Mouse (Mus musculus) frontal cortex, postnatal 36 days (tissue): ENCODE data around the gene Igdcc3.

ENCODE experiments used
- DNase-seq, 2 experiments: peaks; one replicate each; pipeline ENCODE4 v3.0.0; 2022; ENCODE audit warnings: low spot score in 2 of 2

The Igdcc3 gene

DNA sequence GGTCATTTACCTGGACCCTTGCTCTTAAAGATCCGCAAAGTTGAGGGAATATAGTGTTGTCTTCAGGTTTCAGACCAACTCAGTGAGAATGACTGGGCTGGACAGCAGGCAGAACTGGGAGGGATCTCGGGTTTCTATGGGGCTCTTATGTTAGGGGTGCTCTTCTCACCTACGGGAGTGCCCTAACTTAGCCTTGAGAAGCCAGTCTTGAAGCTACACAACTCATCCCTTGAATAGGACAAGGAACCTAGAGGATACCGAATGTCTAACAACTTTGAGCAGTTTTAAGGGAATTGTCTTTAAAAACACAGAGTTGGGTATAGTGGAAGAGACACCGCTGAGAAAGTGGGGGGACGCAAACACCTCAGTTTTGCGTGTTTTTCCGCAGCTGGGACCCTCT lies 498 bp upstream of the Igdcc3 start:
- DNase-seq = no peak

DNA sequence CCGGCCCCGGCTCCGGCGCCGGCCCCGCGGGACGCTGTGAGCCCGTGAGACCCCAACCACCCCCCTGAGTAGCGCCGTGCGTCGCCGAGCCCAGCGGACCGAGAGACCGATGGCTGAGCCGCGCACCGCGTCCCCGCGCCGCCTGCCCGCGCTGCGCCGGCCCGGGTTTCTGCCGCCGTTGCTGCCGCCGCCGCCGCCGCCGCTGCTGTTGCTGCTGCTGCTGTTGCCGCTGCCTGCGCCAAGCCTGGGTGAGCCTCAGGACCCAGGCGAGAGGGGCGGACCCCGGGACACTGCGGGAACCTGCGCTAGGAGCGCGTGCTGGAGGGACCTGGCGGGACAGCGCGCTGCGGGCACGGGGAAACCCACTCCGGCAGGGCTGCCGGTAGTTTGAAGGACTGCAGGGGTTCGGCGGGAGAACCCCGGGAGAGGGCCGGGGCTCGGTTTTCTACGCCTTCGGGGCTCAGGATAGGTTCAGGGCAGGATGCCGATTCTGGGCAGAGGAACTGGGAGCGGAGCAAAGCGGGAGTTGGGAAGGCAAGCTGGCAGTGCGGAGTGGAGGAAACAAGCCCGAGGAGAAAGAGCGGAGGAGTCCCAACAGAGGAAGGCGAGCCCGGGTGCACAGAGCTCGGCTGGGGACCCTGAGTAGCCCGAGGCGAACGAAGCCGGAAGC lies 452 bp downstream of the Igdcc3 start:
- DNase-seq = peak; percentile 51 to 54

DNA sequence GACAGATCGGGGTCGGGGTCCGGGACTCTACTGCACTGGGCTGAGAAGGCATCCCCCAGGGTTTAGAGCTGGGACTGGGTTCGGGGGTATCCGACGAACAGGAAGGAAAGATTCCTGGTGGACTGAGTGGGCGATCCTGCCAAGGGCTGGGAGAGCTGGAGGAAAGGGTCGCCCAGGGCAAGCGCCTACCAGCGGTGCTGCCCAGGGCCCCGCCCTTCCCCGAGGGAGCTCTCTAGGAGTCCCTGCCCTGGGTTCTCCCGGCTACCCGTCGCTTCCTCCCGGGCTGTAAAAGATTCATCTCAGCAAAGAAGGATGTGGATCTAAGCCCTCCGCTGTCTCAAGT lies 958 bp downstream of the Igdcc3 start:
- no peak for DNase-seq

DNA sequence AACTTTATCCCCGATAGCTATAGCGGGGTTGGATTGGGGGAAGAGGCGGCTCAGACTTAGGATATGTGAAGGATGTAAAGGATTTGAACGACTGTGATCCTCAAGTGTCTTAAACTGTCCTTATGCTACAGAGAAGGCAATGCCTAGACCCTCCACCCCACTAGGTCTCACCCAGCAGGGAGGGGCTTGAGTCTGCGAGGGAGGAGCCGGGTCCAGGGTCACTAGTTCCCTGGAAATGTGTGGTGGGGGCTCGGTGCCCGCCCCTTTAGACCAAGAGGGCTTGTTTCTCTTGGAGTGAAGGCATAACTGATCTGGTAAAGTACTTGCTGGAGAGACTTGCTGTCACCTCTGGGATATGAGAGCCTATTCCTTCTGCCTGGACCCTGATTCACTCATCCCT lies 1.4 kb downstream of the Igdcc3 start:
- no peak for DNase-seq

DNA sequence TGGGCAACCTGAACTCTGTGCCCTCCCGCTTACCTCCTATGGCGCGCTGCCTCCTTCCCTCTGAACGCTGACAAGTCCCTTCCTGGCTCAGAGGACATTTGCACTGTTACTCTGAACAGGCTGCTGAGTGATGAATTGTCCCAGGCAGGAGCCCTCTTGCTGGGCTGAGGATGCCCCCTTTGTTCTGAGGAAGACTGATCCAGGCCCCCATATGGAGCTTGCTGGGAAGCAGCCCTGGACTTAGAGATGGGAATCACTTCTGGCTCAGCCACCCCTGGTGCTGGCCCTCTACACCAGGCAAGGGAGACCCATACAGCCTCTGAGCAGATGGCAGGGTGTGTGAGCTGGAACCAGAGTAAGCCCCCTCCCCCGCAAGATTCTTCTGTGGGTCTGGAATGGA lies 5.0 kb downstream of the Igdcc3 start:
- DNase-seq = no peak

DNA sequence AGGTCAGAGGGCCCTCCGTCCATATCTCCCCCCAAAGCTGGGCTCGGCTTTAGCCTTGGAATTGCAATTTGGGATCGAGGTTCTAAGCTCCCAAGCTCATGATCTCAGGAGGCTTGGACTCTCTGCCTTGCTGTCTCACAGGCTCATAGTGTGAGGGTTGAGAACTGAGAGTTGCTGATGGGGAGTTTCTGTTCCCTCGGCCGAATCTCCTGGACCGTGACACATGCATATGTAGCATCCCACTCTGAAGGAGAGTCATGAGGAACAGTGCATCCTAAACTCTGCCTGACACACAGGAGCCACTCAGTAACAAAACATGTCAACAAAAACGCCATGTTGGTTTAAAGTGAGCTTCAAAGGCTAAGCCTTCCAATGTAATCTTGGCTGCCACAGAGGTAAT lies 7.5 kb downstream of the Igdcc3 start:
- DNase-seq = no peak

DNA sequence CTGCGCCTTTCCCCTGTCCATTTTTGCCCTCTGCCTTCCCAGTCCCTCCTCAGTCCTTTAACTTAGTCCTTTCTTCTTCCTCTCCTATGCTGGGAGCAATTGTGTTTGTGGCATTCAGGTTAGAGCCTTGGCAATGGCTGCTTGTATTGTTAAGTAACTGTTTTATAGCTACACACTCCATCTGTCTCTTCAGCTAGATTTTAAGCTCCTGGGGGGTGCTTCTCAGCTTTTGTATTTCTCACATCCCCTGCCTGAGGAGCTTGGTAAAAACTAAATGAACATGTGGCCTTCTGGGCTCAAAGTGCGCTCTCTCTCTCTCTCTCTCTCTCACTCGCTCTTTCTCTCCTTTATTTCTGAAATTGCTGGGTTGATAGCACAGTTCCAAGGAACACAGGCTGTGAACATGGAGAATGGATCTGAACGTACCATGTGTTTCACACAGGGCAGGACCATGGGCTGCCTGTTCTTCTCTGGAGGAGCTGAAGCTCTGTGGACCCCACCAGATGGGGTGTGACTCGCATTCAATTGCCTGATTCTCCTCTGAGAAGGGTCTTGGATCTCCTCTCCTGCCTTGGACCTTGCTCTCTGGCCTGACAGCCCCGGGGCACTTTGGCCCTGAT lies 11.8 kb downstream of the Igdcc3 start:
- no peak for DNase-seq

DNA sequence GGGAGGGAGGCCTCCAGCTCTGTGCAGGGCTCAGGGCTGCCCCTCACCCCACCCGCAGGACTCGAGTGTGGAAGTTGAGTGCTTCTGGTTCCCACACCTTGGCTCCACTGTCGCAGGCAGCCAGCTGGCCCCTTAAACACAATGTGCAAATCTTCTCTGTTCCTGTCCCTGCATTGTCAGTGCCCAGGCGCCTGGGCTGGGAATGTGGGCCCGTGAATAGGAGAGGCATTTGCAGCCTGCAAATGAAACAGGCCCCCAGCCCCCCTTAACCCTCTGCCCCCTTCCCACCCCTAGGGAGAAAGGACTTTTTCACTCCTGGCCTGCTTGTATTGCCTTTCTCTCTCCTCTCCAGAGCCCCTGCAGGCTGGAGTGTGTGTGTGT lies 12.3 kb downstream of the Igdcc3 start:
- no peak for DNase-seq

DNA sequence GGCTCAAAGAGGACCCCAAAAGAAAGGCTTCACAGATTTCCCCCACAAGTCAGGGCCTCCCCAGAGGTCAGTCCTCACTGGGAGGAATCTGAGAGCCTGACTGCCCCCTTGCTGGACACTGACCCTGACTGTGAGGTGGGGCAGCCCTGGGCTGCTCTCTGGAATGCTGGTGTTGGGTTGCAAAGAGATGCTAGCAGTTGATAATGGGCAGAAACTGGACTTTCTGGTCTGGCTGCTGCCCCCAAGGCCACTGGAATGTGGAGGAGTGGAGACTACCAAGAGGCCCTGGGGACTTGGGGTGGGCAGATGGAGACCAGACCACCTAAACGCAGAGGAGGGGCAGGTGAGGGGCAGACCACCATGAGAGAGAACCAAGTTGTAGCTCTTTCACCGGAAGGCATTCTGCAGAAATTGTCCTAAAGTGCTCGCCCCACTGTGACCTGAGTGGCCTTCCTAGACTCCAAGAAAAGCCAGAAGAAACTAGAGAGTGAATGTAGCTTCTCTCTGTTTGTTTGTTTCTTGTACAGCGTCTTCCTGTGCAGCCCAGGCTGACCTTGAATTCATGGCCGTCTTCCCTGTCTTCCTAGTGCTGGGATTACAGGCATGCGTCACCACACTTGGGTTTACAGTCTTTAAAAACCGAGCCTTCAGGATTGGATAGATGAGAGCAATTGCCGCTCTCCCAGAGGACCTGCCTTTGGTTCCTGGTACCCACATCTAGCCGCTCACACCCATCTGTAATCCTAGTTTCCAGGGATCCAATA lies 13.9 kb downstream of the Igdcc3 start:
- no peak for DNase-seq

DNA sequence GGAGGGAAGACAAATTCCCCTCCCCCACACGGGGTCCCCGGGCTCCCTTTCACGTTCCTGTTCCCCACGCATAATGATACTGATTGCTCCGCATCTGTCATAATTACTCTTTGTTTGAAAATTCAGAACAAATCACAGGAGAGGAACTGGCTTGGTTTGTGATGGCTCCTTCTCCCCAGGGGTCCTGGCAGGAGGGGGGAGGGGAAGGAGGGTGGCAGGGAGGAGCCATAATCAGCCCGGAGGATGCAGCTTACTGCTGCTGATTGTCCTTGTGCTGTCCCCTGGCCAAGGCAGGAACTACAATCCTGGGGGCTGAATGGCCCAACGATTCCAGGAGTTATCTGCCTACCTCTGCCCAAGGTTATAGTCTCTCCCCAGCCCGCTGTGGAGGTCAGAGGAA lies 15.6 kb downstream of the Igdcc3 start:
- no peak for DNase-seq

DNA sequence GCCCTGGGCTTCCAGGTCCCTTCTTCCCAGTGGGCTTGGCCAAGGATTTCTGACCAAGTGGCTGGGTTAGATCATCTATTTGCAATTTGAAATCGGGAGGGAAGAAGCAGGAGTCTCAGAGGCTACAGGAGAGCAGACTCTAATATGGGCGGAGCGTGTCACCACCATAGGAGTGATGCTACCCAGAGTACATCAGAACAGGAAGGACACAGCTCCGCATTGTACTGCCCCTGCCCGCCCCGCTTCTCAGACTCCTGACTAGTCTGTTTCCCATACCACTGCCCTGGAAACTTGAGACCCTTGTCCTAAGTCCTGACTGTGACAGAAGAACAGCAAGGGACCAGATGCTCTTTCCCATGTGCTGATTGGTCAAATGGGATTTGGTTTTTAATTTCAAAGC lies 16.6 kb downstream of the Igdcc3 start:
- DNase-seq = no peak

DNA sequence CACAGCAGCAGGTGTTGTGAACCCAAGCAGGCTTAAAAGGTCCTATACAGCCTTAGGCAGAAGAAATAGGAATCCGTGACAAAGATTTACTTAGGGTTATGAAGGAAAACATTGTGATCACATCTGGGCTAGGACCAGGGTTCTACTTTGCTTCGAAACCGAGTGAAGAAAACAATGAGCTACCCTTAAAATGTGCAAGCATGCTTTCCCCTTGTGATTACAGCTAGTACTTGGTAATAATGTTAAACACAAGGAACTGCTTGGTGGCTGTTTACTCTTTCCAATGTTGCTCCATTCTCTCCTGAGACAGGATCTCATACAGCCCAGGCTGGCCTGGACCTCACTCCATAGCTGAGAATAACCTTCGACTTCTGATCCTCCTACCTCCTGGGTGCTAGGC lies 20.2 kb downstream of the Igdcc3 start:
- DNase-seq = no peak

DNA sequence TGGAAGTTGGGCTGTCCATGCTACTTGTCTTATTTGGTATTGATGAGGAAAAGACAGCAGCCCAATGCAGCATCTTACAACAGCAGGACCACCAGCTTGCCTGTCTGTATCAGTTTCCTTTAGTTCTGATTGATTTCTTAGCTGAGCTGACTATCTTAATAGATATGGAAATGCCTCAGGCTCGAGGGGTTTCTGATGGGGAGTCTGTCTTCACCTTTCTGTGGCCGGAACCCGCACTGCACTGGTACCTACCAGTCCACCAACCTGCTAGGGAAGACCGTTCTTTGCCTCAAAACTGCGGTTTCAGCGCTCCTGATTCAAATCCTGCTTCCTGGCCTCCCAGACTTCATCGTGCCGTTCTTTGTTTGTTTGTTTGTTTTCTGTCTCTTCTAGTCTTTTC lies 20.9 kb downstream of the Igdcc3 start:
- no peak for DNase-seq

DNA sequence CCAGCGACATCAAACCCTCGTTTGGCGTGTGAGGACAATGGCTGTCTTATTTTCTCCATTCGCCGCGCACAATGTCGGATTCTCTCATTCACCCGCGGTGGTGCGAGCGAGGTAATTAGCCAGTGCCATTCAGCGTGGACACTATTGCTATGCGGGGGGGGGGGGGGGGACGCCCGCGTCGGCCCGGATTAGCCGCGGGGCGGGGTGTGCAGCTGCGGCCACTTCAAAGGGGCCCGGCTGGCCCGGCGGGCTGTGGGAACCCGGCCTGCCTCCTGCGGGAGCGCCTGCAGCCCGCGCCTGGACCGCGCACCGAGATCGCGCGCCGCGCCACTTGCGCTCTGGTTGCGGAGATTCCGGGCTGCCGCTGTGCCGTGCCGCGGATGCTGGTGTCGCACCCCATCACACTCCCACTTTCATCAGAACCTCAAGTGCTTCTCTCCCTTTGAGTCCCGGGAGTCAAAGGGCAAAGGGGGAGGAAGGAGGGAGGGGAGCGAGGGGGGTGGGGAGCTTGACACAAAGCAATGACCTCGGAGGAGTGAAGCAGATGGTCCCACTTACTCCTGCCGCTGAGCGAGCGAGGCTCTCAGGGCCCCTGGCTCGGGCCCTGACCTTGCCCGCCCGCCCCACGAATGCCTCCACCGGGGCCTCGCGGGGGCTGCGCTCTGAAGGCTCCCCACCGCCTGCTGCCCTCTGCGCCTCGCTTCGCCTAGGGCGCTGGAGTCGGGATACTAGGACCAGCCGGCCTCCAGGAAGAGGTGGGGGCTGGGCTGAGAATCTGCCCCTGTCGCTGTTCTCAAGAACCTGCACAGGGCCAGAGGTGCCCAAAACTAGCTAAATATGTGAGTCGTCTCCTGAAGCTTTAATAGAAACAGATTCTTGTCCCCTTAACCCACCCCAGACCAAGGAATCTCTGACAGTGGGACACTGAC lies 22.0 kb downstream of the Igdcc3 start:
- peak; percentile 31 to 44 for DNase-seq

DNA sequence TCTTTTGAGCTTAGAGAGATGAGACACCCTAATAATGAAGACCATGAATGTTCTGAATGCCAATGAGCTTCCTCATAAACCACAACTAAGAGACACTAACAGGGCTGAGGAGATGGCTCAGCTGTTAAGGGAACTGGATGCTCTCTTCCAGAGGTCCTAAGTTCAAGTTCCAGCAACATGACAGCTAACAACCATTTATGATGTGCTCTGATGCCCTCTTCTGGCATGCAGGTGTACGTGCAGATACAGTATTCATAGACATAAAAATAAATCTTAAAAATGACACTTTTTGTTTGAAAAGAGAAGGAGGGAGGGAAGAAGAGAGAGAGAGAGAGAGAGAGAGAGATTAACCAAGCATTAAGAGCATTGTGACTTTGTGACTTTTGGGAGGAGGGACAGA lies 23.9 kb downstream of the Igdcc3 start:
- DNase-seq = no peak

DNA sequence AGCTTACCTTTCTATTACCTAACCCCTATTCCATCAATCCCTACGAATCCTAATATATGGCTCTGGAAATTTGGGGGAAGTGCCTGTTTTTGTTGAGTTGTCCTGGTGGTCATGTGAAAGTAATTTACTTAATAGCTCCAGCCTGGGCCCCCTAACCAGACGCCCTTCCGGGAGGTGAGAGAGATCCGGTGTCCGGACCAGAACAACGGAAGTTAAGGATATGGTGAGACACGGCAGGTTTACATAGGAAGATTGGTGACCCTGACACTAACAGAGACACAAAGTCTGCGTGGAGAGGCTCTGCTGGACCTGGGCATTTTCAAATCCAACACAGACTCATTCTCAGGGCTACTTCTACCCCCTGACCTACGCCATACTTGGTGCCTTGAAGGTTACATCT lies 25.4 kb downstream of the Igdcc3 start:
- DNase-seq = no peak

DNA sequence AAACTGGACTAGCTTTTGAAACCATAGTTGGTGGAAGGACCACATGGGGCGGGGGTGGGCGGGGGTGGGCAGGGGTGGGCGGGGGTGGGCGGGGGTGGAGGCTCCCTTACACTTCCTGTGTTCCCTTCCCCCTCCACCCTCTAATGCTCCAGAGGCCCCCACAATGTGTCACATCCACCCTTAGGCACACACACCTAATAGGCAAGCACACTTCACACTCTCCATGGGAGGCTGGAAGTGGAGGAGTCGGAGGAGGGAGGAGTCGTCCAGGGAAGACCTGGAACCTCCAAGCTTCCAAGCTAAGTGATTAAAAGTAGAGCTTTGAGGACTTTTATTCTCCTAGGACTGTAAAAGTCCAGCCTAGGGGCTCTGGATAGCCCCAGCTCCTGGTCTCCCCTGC lies 27.5 kb downstream of the Igdcc3 start:
- DNase-seq = no peak

DNA sequence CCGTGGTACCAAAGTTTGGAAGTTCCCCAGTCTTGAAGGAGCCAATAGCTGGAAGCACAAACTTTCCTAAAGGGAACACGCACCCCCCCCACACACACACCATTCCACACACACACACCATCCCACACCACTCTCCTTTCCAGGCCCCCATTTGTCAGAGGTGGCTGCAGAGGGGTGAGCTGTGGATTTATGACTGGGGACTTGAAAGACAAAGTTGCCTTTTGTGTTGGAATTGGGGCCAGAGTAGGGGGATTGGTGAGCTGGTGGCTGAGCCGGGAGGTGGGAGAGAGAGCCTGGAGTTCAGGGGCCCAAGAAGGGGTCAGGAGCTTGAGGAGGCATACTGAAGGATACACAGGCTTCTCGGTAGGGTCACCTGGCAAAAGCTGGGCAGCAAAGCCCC lies 28.0 kb downstream of the Igdcc3 start:
- no peak for DNase-seq

DNA sequence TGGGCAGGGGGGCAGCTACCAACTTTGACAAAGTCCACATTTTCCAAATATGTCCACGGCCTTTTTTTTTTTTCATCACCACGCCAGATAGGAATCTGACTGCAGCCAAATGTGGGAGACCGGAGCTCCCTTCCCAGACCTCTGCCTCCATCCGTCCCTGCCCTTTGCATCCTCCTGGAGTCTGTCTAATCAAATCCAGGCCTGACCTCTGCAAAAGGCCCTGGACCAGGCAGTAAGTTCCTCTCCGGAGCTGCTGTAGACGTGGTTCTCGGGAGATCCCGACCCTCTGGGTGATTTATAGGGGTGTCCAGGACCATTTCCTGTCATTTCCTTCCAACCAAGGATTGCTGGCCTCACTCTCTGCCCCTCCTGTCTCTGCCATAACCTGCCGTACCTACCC lies 31.7 kb downstream of the Igdcc3 start:
- no peak for DNase-seq

DNA sequence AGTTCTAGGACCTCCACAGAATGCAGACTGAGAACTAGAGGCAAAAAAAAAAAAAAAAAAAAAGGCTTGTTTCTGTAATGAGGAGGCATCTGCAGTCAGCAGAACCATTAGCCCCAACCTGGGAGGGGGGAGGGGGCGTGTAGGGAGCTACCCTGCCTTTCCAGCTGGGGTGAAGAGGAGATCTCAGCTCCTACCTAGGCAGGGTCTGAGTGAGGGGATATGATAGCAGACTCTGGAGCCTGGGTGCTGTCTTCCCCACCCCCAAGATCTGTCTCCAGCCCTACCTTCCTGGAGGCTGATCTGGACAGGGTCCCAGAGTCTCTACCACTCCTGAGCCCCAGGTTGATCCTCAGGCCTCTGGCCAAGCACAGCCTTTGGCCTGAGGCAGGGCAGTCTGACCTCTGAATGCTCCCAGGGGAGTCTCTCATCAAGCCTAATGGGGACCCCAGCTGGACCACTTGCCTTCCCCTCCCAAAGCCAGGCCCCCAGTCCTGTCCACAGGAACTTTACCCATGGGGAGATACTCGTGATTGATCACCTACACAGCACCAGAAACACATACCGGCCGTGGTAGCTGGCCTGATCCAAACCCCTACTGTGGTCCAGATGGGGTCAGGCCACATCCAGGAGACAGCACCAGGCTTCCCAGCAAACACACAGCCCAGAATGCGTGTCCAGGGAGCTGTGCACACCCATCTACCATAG lies 34.4 kb downstream of the Igdcc3 start:
- DNase-seq = no peak
